Mouse (Mus musculus): ENCODE measurements around the gene Myo18b. TPM values are rescaled to one million over a fixed set of nuclear protein-coding genes. Genes with fewer than 3 reads are reported as not detected.

Myo18b gene
- polyA plus RNA-seq, 1 experiment from 2014 or later = 0.32 TPM

- WGBS (ENCODE audit: insufficient replicate concordance) = 60% methylated on average over 3 of the region's 3 CpGs
- no peak overlapping the region for H3K4me2 ChIP-seq
- no peak overlapping the region for H3K27ac ChIP-seq (replicated peaks)
- H3K36me3 ChIP-seq (replicated peaks) = no peaks in the 10 kb centered on the region
- H3K4me3 ChIP-seq (replicated peaks) = no peak overlapping the region
- H3K4me1 ChIP-seq (replicated peaks) = no peaks in the 10 kb centered on the region
- H3K27me3 ChIP-seq = no peaks in the 10 kb centered on the region
- no peak for ATAC-seq (ENCODE audit: insufficient read depth)
- H3K9ac ChIP-seq = no peak overlapping the region
- H3K9me3 ChIP-seq (replicated peaks) = no peaks in the 10 kb centered on the region
Observed at GRCm38 (mm10) chr5:112844460-112844859, 51.7 kb downstream of the Myo18b start.

DNA sequence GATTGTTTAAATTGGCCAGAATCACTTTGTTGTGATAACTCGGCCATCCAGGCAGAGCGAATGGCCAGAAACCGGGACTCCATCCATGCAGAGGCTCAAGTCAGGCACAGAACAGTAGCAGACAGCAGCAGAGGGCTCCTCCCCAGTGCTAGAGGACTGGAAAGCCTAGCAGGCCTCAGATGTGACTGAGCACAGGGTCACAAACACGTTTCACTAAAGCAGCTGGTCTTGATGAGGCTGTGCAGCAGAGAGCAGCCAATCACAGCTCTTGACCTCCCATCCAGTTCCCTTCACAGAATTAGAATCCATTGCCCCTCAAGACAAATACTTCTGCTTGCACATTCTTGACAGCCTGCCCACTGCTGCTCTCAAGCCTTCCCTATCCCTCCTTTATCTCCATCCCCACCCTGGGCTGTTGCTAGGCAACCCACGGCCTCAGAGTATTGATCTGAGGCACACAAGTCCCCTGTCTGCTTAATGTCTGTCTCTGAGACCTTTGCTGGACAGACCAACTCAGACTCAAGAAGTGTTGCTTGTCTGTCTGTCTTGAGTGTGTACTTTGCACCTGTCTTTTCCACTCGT lies 52.4 kb downstream of the Myo18b start:
- Histone ChIP-seq H3K4me2 (no peak overlapping the region), H3K9me3 (replicated peaks) (no peaks in the 10 kb centered on the region), H3K27me3 (no peaks in the 10 kb centered on the region), H3K27ac (replicated peaks) (no peak overlapping the region), H3K4me3 (replicated peaks) (no peak overlapping the region), H3K9ac (no peak overlapping the region), H3K4me1 (replicated peaks) (no peaks in the 10 kb centered on the region), H3K36me3 (replicated peaks) (no peaks in the 10 kb centered on the region)
- ATAC-seq (ENCODE audit: insufficient read depth) = no peak
- WGBS (ENCODE audit: insufficient replicate concordance) = 38% methylated on average over 6 of the region's 6 CpGs

DNA sequence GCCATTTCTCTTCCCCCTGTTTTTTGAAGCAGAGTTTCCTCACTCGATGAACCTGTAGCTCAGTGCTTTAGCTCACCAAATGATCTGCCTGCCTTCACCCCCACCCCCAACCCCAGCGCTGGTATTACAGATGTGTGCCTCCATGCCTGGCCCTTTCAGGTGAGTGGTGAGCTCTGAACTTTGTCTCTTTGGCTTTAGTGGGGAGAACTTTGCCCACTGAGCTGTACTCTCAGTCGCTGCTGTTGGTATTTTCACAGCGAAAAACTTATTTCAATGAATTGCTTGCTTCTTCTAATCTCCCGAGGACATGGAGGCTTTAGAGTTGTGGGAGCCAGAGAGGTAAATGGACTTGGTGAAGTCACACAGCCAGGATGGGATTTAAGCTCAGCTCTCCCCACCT lies 53.5 kb downstream of the Myo18b start:
- Histone ChIP-seq H3K9me3 (replicated peaks) (no peaks in the 10 kb centered on the region), H3K9ac (no peak overlapping the region), H3K27me3 (no peaks in the 10 kb centered on the region), H3K4me1 (replicated peaks) (no peaks in the 10 kb centered on the region), H3K36me3 (replicated peaks) (no peaks in the 10 kb centered on the region), H3K4me3 (replicated peaks) (no peak overlapping the region), H3K4me2 (no peak overlapping the region), H3K27ac (replicated peaks) (no peak overlapping the region)
- WGBS (ENCODE audit: insufficient replicate concordance) = 57% methylated on average over 5 of the region's 5 CpGs
- ATAC-seq (ENCODE audit: insufficient read depth) = no peak

- Histone ChIP-seq H3K27ac (replicated peaks) (no peak overlapping the region), H3K36me3 (replicated peaks) (no peaks in the 10 kb centered on the region), H3K9me3 (replicated peaks) (no peaks in the 10 kb centered on the region), H3K9ac (no peak overlapping the region), H3K4me3 (replicated peaks) (no peak overlapping the region), H3K4me2 (no peak overlapping the region), H3K4me1 (replicated peaks) (no peaks in the 10 kb centered on the region), H3K27me3 (no peaks in the 10 kb centered on the region)
- WGBS (ENCODE audit: insufficient replicate concordance) = 47% methylated on average over 6 of the region's 6 CpGs
- ATAC-seq (ENCODE audit: insufficient read depth) = no peak
Observed at GRCm38 (mm10) chr5:112841850-112842249, 54.3 kb downstream of the Myo18b start.

- no peak overlapping the region for H3K9ac ChIP-seq
- H3K4me3 ChIP-seq (replicated peaks) = no peak overlapping the region
- H3K4me1 ChIP-seq (replicated peaks) = no peaks in the 10 kb centered on the region
- no peaks in the 10 kb centered on the region for H3K9me3 ChIP-seq (replicated peaks)
- ATAC-seq (ENCODE audit: insufficient read depth) = no peak
- no peak overlapping the region for H3K27ac ChIP-seq (replicated peaks)
- H3K27me3 ChIP-seq = no peaks in the 10 kb centered on the region
- H3K36me3 ChIP-seq (replicated peaks) = no peaks in the 10 kb centered on the region
- no peak overlapping the region for H3K4me2 ChIP-seq
Observed at GRCm38 (mm10) chr5:112834896-112835295, 61.3 kb downstream of the Myo18b start.

GRCm38 (mm10) chr5:112833866-112834265 lies 62.3 kb downstream of the Myo18b start:
- no peak for ATAC-seq (ENCODE audit: insufficient read depth)
- Histone ChIP-seq H3K9me3 (replicated peaks) (no peaks in the 10 kb centered on the region), H3K9ac (no peak overlapping the region), H3K27ac (replicated peaks) (no peak overlapping the region), H3K4me3 (replicated peaks) (no peak overlapping the region), H3K36me3 (replicated peaks) (no peaks in the 10 kb centered on the region), H3K27me3 (no peaks in the 10 kb centered on the region), H3K4me1 (replicated peaks) (no peaks in the 10 kb centered on the region), H3K4me2 (no peak overlapping the region)
- 66% methylated on average over 11 of the region's 11 CpGs for WGBS (ENCODE audit: insufficient replicate concordance)

- no peak for ATAC-seq (ENCODE audit: insufficient read depth)
- Histone ChIP-seq H3K4me1 (replicated peaks) (no peaks in the 10 kb centered on the region), H3K4me3 (replicated peaks) (no peak overlapping the region), H3K36me3 (replicated peaks) (no peaks in the 10 kb centered on the region), H3K9me3 (replicated peaks) (no peaks in the 10 kb centered on the region), H3K27ac (replicated peaks) (no peak overlapping the region), H3K27me3 (no peaks in the 10 kb centered on the region), H3K4me2 (no peak overlapping the region), H3K9ac (no peak overlapping the region)
- WGBS (ENCODE audit: insufficient replicate concordance) = 64% methylated on average over 12 of the region's 12 CpGs
Observed at GRCm38 (mm10) chr5:112825091-112825794, 70.9 kb downstream of the Myo18b start.

DNA sequence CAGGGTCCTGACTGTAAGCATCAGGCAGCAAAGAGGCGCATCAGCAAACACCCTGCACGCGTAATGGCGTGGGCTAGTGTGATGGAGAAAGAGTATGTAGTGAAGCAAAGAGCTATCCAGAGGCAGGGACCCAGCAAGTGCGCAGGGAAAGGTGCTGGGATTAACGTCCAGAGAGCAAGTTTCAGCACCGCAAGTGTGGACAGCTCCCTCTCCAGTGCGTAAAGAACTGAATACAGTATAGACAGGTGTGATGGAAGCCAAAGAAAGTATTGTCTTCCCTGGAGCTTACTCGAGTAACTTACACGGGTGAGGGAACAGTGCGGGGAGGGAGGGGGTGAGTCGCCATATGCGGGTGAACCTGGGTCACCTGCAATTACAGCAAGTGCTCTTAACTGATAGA lies 71.8 kb downstream of the Myo18b start:
- 33% methylated on average over 13 of the region's 13 CpGs for WGBS (ENCODE audit: insufficient replicate concordance)
- no peak overlapping the region for H3K9ac ChIP-seq

GRCm38 (mm10) chr5:112822426-112822825 lies 73.7 kb downstream of the Myo18b start:
- ATAC-seq (ENCODE audit: insufficient read depth) = no peak
- no peaks in the 10 kb centered on the region for H3K27me3 ChIP-seq
- 44% methylated on average over 3 of the region's 3 CpGs for WGBS (ENCODE audit: insufficient replicate concordance)
- H3K4me2 ChIP-seq = no peak overlapping the region
- no peak overlapping the region for H3K4me3 ChIP-seq (replicated peaks)
- no peak overlapping the region for H3K27ac ChIP-seq (replicated peaks)
- no peaks in the 10 kb centered on the region for H3K9me3 ChIP-seq (replicated peaks)
- no peaks in the 10 kb centered on the region for H3K36me3 ChIP-seq (replicated peaks)
- H3K9ac ChIP-seq = no peak overlapping the region
- H3K4me1 ChIP-seq (replicated peaks) = no peaks in the 10 kb centered on the region

More for the DNA sequence above, 71.8 kb downstream of the Myo18b start:
- no peaks in the 10 kb centered on the region for H3K27me3 ChIP-seq
- H3K36me3 ChIP-seq (replicated peaks) = no peaks in the 10 kb centered on the region
- H3K4me1 ChIP-seq (replicated peaks) = no peaks in the 10 kb centered on the region
- ATAC-seq (ENCODE audit: insufficient read depth) = no peak
- no peak overlapping the region for H3K27ac ChIP-seq (replicated peaks)
- H3K4me2 ChIP-seq = no peak overlapping the region
- H3K4me3 ChIP-seq (replicated peaks) = no peak overlapping the region
- H3K9me3 ChIP-seq (replicated peaks) = no peaks in the 10 kb centered on the region

GRCm38 (mm10) chr5:112815051-112815450 lies 81.1 kb downstream of the Myo18b start:
- H3K9me3 ChIP-seq (replicated peaks) = no peaks in the 10 kb centered on the region
- no peak overlapping the region for H3K4me2 ChIP-seq
- no peaks in the 10 kb centered on the region for H3K36me3 ChIP-seq (replicated peaks)
- H3K4me1 ChIP-seq (replicated peaks) = no peaks in the 10 kb centered on the region
- H3K27me3 ChIP-seq = no peaks in the 10 kb centered on the region
- no peak for ATAC-seq (ENCODE audit: insufficient read depth)
- H3K27ac ChIP-seq (replicated peaks) = no peak overlapping the region
- no peak overlapping the region for H3K9ac ChIP-seq
- 72% methylated on average over 7 of the region's 7 CpGs for WGBS (ENCODE audit: insufficient replicate concordance)
- no peak overlapping the region for H3K4me3 ChIP-seq (replicated peaks)

DNA sequence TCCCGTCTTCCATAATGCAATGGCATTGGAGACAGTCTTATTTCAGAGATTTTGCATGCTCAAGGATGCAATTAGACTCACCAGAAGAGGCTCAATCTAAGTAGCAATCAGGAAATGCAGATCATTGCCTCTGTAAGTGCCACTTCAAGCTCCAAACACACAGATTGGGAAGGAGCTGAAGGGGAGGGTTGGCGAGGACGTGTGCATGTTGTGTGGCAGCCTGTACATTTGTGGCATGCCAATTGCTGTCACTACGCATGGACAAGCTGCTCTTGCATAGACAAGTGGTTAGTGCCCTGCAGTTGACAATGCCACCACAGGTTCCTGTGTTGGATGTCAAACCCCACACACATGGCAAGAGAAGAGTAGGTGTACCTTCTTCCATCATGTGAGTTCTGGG lies 88.5 kb downstream of the Myo18b start:
- Histone ChIP-seq H3K27ac (replicated peaks) (no peak overlapping the region), H3K4me1 (replicated peaks) (no peaks in the 10 kb centered on the region), H3K36me3 (replicated peaks) (no peaks in the 10 kb centered on the region), H3K9me3 (replicated peaks) (no peaks in the 10 kb centered on the region), H3K9ac (no peak overlapping the region), H3K27me3 (no peaks in the 10 kb centered on the region), H3K4me2 (no peak overlapping the region), H3K4me3 (replicated peaks) (no peak overlapping the region)
- 65% methylated on average over 4 of the region's 4 CpGs for WGBS (ENCODE audit: insufficient replicate concordance)
- no peak for ATAC-seq (ENCODE audit: insufficient read depth)

- 60% methylated on average over 7 of the region's 7 CpGs for WGBS (ENCODE audit: insufficient replicate concordance)
- Histone ChIP-seq H3K9me3 (replicated peaks) (no peaks in the 10 kb centered on the region), H3K4me2 (no peak overlapping the region), H3K4me3 (replicated peaks) (no peak overlapping the region), H3K27me3 (no peaks in the 10 kb centered on the region), H3K36me3 (replicated peaks) (no peaks in the 10 kb centered on the region), H3K27ac (replicated peaks) (no peak overlapping the region), H3K4me1 (replicated peaks) (no peaks in the 10 kb centered on the region), H3K9ac (no peak overlapping the region)
- no peak for ATAC-seq (ENCODE audit: insufficient read depth)
Observed at GRCm38 (mm10) chr5:112796086-112796485, 100.1 kb downstream of the Myo18b start.

Data from liver, embryonic 15.5 days (tissue).